Mouse (Mus musculus) activated CD4-positive, CD25-positive, alpha-beta regulatory T cell, adult 4 months (primary cell): ENCODE results near the gene Ugt1a10. TPM values are rescaled to one million over a fixed set of nuclear protein-coding genes. Genes with fewer than 3 reads are reported as not detected.
"Not testable (repeated sequence)": the region's sequence is repeated elsewhere in the genome, so short reads cannot be mapped to it uniquely, and the experiment has no call there.

Source experiments
- ATAC-seq: one replicate; pipeline ENCODE4 v1.8.0; 2017
- polyA plus RNA-seq, 2 experiments: library from polyadenylated mRNA; unstranded; fragments of 100-300 nt; shearing (Covaris generic); gene quantifications; one replicate each; pipeline ENCODE4 v1.2.1; 2017

Gene Ugt1a10
- polyA plus RNA-seq, 2 experiments from 2014 or later: not detected

DNA sequence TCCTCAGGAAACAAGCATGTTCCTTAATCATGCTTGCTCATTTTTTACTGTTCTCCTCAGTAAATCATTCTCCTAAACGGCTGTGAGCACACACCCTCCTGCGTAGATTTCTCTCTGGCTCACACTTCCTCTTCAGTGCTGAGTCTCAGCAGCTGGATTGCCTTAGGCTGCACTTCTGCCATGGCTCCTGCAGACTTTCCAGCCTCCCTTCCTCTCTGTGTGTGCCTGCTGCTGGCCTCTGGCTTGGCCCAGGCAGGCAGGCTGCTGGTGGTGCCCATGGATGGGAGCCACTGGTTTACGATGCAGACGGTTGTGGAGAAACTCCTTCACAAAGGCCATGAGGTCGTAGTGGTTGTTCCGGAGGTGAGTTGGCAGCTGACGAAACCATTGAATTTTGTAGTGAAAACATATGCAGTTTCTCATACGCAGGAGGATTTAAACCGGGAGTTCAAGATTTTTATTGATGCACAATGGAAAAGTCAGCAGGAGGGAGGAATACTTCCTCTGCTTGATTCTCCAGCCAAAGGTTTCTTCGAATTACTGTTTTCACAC is 39.8 kb downstream of the Ugt1a10 start, which contains the start of gene Ugt1a7c:
Gene Ugt1a7c, plus strand, starts transcription at position 122 of the 552 bp plus-strand sequence.
- ATAC-seq: no peak

- not testable (repeated sequence) for ATAC-seq
Measured at GRCm38 (mm10) chr1:88098546-88098945, 43.4 kb downstream of the Ugt1a10 start.

DNA sequence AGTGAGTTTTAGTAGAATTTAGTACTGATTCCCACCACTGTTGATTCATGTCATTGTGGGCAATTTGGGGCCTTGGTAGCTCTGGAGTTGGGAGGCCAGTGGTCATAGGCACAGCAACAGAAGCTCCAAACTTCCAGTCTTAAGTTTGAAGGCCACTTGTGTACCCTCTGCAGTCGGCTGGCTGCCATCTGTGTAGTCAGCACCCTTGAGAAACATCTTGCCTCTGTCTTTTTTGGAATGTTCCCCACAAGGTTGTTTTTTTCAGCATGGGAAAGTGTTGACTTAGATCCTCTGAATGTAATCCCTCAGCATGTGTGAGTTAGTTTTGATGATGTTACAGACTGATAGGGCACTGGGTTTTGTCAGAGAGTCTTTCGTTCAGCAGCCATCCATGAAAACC is 44.5 kb downstream of the Ugt1a10 start:
- ATAC-seq: not testable (repeated sequence)

DNA sequence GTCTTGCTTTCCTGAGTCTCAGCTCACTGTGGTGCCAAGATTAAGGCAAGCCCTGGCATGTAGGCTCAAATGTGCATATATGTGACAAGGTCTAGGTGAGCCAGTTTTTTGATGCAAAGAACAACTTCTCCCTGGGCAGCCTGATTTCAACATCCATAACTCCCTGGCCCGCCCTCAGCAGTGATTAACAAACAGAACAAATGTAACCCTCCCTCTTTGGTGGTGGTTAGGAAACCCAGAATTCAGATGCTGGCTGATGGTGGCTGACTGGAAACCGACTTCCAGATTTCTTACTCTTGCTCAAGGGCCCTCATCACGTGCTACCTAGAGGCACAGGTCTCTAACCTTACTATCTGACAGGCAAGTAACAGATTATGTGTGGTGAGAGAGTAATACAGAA is 47.8 kb downstream of the Ugt1a10 start, which contains the start of gene Ugt1a6b:
Gene Ugt1a6b, plus strand, starts transcription at position 234 of the 400 bp plus-strand sequence.
- not testable (repeated sequence) for ATAC-seq

GRCm38 (mm10) chr1:88103697-88104468 is 48.7 kb downstream of the Ugt1a10 start:
- ATAC-seq: not testable (repeated sequence)

DNA sequence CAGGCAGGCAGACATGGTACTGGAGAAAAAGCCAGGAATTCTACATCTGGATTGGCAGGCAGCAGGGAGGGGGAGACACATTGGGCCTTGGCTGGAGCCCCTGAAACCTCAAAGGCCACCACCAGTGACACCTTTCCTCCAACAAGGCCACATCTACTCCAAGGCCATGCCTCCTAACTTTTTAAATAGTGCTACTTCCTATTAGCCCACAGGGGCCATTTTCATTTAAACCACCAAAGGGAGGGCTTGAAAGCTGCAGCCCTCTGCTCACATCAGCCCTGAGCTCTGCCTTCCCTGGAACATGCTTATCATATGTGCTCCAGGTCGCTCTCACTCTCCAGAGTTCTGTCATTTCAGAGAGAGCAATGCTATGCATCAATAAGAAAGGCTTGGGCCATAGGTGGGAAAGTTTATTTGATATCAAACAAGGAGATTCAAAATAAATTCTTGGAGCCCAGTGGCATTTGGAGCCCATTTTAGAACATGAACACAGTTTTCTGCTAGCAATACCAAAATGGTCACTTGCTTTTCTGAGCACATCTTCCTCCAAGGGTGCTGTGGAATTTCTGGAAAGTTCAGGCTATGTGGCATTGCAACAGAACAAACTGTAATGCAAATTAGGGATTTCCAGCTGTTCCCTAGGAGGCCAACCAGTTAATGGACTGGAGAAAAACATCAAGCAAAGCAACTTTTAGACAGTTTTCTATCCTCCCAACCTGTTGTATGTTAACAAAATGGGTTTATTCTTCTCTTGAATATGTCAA is 49.7 kb downstream of the Ugt1a10 start:
- no peak for ATAC-seq

DNA sequence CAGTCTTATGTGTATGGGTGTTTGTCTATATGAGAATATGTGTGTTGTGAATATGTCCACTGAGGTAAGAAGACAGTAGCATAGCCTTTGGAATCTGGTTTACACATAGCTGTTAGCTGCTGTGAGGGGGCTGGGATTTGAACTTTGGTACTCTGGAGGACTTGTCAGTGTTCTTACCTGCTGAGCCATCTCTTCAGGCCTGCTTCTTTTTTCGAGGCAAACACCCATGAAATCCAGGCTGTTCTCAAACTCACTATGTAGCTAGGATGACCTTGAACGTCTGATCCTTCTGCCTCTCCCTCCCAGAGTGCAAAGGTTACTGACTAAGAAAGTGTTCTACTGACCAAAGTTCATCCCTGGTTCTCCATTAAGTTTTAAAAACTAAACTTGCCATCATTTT is 50.5 kb downstream of the Ugt1a10 start:
- ATAC-seq: no peak

DNA sequence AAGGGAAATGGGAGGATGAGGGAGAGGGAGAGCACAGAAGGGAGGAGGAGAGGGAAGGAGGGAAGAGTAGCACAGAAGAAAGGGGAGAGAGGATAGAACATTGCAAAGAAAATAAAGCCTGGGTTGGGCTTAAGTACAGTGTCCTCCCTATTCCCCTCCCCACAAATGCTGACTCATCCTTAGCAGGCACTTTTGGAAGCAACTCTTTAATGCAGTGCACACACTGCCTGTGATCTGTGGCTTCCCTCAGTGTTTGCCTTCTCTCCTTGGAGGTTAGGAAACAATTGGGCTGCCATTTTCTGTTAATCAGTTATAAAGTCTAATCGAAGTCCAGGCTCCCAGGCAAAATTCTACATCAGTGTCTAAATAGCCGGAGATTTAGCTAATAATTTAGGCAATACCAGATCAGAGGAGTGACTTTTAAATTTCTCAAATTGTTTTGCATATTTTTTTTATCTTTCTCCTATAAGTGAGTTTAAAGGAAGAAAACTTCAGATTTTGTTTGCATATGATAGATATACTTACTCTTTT is 53.9 kb downstream of the Ugt1a10 start:
- ATAC-seq: not testable (repeated sequence)

GRCm38 (mm10) chr1:88109604-88110003 is 54.4 kb downstream of the Ugt1a10 start:
- ATAC-seq: not testable (repeated sequence)

GRCm38 (mm10) chr1:88112769-88113168 is 57.6 kb downstream of the Ugt1a10 start:
- not testable (repeated sequence) for ATAC-seq

DNA sequence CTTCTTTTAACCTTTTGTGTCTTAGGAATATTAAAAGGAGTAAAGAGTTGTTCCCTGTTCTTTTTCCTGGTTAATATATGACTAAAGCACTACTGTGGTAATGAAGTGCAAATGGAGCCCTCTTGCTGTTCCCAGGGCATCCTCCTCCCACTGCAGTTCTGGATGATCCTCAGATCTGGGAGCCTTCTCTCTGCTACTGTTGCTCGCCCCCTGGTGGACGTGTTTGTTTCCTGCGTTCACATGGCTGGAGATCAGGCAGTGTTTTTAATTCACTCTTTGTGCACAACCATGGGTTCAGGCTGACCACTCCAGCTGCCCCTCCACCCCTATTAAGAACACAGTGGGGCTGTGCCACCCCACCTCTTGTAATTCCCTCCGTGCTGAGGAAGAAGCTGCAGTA is 65.4 kb downstream of the Ugt1a10 start:
- not testable (repeated sequence) for ATAC-seq

GRCm38 (mm10) chr1:88121521-88121920 is 66.3 kb downstream of the Ugt1a10 start:
- ATAC-seq: not testable (repeated sequence)

- not testable (repeated sequence) for ATAC-seq
Measured at GRCm38 (mm10) chr1:88125827-88126360, 70.7 kb downstream of the Ugt1a10 start.

DNA sequence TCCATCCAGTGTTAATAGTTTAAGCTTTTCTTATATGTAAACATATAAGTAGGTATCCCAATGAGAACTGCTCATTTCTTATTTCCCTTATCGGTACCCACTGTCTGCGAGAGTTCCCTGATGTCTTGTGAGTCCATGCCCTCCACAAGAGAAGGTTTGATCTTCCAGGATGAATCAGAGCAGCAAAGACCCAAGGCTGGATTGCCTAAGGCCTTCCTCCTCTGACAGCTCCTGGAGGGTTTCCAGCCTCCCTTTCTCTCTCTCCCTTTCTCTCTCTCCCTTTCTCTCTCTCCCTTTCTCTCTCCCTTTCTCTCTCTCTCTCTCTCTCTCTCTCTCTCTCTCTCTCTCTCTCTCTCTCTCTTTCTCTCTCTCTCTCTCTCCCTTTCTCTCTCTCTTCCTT is 73.9 kb downstream of the Ugt1a10 start:
- ATAC-seq: not testable (repeated sequence)

GRCm38 (mm10) chr1:88130223-88130622 is 75.0 kb downstream of the Ugt1a10 start:
- ATAC-seq: not testable (repeated sequence)

DNA sequence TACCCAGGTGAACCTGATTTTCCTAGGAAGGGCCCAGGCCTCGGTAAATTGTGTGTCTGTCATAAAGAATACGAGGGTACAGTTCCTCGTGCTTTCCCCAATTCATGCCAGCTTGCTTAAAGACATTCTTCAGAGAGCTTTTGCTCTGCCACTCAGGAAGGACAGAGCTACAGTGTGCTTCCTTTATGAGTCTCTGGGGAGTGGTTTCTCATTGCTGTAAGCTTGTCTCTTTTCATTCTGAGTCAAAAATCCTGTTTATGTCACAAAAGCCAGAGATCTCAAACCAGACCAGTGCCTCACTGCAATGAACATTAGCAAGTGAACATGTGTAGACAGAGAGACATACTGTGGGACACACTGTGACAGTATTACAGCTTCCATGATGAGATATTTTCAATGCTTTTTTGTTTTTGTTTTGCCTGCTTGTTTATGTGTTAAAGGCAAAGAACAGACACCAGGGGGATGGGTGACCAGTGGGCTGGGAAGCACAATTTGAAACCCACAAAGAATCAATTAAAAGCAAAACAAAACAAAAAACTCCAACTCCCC is 78.8 kb downstream of the Ugt1a10 start:
- ATAC-seq: peak; percentile 14

GRCm38 (mm10) chr1:88134457-88135011 is 79.3 kb downstream of the Ugt1a10 start, which contains the start of gene Ugt1a6a:
Ugt1a6a (plus strand) TSS chr1:88134809.
- ATAC-seq: not testable (repeated sequence)

DNA sequence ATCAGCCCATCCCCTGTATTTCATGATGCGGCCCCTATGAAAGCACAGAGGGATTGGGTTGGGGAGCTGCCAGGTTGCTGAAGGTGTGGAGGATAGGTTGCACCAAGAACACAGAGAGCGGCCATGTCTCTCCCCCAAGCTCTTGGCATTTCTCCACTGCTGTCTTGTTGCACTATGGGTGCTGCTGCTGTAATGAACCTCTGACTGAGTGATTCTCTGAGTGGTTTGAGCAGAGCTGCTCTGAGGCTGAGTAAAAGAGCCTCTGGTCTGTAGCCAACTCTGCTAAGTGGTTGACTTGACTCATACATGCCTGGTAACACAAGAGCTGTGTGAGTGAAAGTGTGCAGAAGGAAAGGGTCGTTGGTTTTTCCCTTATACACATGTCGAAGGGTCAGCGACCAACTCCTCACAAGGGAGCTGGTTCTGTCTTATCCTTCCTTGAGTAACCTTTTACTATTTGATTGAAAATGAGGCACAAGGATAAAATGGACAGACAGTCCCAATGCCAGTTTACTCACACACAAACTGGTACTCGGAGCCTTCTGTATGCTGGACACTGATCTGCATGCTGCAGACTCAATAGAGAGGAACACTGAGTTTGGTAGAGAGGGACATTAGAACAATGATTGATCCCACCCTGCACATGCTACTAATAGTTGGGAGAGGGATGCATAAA is 80.2 kb downstream of the Ugt1a10 start:
- not testable (repeated sequence) for ATAC-seq

GRCm38 (mm10) chr1:88136646-88137045 is 81.5 kb downstream of the Ugt1a10 start:
- no peak for ATAC-seq

GRCm38 (mm10) chr1:88137264-88137663 is 82.1 kb downstream of the Ugt1a10 start:
- no peak for ATAC-seq

GRCm38 (mm10) chr1:88138145-88138544 is 83.0 kb downstream of the Ugt1a10 start:
- no peak for ATAC-seq
